Mouse (Mus musculus) adrenal gland, postnatal 36 days (tissue): ENCODE measurements around the gene Tcta. TPM values are rescaled to one million over a fixed set of nuclear protein-coding genes. Genes with fewer than 3 reads are reported as not detected.

Source experiments
- DNase-seq, 2 experiments: peaks; one replicate each; pipeline ENCODE4 v3.0.0; 2021; ENCODE audit warnings: mixed read lengths in 1 of 2
- total RNA-seq, 2 experiments: library from RNA; stranded (reverse); gene quantifications; 2 replicates each; pipeline ENCODE4 v1.2.3; 2021

The Tcta gene
- total RNA-seq, 2 experiments from 2014 or later, result 38.8 to 48.3 TPM

- DNase-seq, result no peak
Observed at GRCm38 (mm10) chr9:108271941-108272340, 34.0 kb downstream of the Tcta start.

- peak in 1 of 2 experiments; percentile 64 for DNase-seq
Observed at GRCm38 (mm10) chr9:108268701-108269100, 37.3 kb downstream of the Tcta start.

- no peak for DNase-seq
Observed at GRCm38 (mm10) chr9:108267691-108268090, 38.3 kb downstream of the Tcta start.

- no peak for DNase-seq
Observed at GRCm38 (mm10) chr9:108266261-108266935, 39.6 kb downstream of the Tcta start.

GRCm38 (mm10) chr9:108264191-108264921 lies 41.6 kb downstream of the Tcta start:
- peak; percentile 50 to 71 for DNase-seq

- peak; percentile 99 to 100 for DNase-seq
Observed at GRCm38 (mm10) chr9:108263690-108264190, 42.2 kb downstream of the Tcta start, which contains the start of gene Dag1. Gene Dag1 (minus strand): TSS chr9:108263958.

GRCm38 (mm10) chr9:108263131-108263681 lies 42.8 kb downstream of the Tcta start:
- peak; percentile 83 to 85 for DNase-seq

- no peak for DNase-seq
Observed at GRCm38 (mm10) chr9:108262494-108263049, 43.4 kb downstream of the Tcta start.

GRCm38 (mm10) chr9:108261865-108262264 lies 44.1 kb downstream of the Tcta start:
- DNase-seq, result no peak

GRCm38 (mm10) chr9:108260526-108260925 lies 45.4 kb downstream of the Tcta start:
- no peak for DNase-seq

Other genes starting within 250 kb of the Tcta start
- gene Mst1, start 225.7 kb downstream of the Tcta start, total RNA-seq, result under 1 TPM; 0.17 to 0.49 TPM
- gene Rnf123, start 222.8 kb downstream of the Tcta start, total RNA-seq, result 10 to 100 TPM; 54.3 to 57.1 TPM
- 10 to 100 TPM; 72.7 to 88.0 TPM for gene Apeh, start 211.6 kb downstream of the Tcta start, total RNA-seq
- 1 to 10 TPM; 3.2 to 4.3 TPM for gene Bsn, start 115.8 kb downstream of the Tcta start, total RNA-seq
- gene Dag1, start 42.2 kb downstream of the Tcta start, total RNA-seq, result 100 to 1,000 TPM; 142 to 144 TPM
- gene Nicn1, start 15.7 kb downstream of the Tcta start, total RNA-seq, result 10 to 100 TPM; 17.1 TPM
- gene Amt, start 9.3 kb downstream of the Tcta start, total RNA-seq, result 1 to 10 TPM; 2.7 to 4.4 TPM
- 100 to 1,000 TPM; 363 to 383 TPM for gene Rhoa, start within 50 bp of the Tcta start, total RNA-seq
- gene Gpx1, start 32.7 kb upstream of the Tcta start, total RNA-seq, result 100 to 1,000 TPM; 538 to 748 TPM
- gene Usp4, start 41.7 kb upstream of the Tcta start, total RNA-seq, result 100 to 1,000 TPM; 110 to 120 TPM
- gene 1700102P08Rik, start 86.6 kb upstream of the Tcta start, total RNA-seq, result 1 to 10 TPM in 1 of 2 experiments, under 1 TPM in 1; 0.93 to 1.3 TPM
- gene Ccdc36, start 122.3 kb upstream of the Tcta start, total RNA-seq, result not detected
- not detected for gene BC048562, start 130.3 kb upstream of the Tcta start, total RNA-seq
- gene Ccdc71, start 154.4 kb upstream of the Tcta start, total RNA-seq, result 10 to 100 TPM; 37.1 to 48.1 TPM
- 10 to 100 TPM; 20.1 to 21.5 TPM for gene Klhdc8b, start 155.4 kb upstream of the Tcta start, total RNA-seq
- gene Lamb2, start 173.6 kb upstream of the Tcta start, total RNA-seq, result 100 to 1,000 TPM; 117 to 133 TPM
- 100 to 1,000 TPM; 204 to 213 TPM for gene Usp19, start 184.4 kb upstream of the Tcta start, total RNA-seq
- gene Qars, start 201.5 kb upstream of the Tcta start, total RNA-seq, result 100 to 1,000 TPM; 191 to 194 TPM
- gene Qrich1, start 210.6 kb upstream of the Tcta start, total RNA-seq, result 100 to 1,000 TPM; 106 to 125 TPM